Mouse (Mus musculus) layer of hippocampus, postnatal 14 days (tissue): ENCODE measurements at regions not wholly inside any gene's neighbourhood (a gene's known extent, or its start where the extent isn't known, plus 50 kb on each side); places are given as distances from the start of the nearest gene placed in this dataset.
A peak's percentile ranks its signal among the peaks of the same experiment; 100 is the strongest.

Source experiments
- DNase-seq, 2 experiments: peaks; one replicate each; pipeline ENCODE4 v3.0.0; 2021 to 2022; ENCODE audit warnings: low spot score in 2 of 2, mixed read lengths in 1 of 2

DNA sequence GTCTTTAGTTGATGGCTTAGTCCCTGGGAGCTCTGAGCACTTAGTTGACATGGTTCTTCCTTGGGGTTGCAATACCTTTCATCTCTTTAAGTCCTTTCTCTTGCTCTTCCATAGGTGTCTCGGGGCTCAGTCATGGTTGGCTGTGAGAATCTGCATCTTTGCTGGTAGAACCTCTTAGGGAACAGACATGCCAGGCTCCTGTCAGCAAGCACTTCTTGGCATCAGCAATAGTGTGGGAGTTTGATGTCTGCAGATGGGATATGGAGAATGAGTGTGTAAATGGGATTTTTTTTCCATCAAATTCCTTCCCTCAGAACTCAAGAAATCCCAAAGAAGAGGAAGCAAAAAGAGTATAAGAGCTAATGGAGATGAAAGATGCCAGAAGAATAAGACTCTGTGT lies 1975.9 kb upstream of the Gm12353 start:
- peak in 1 of 2 experiments; percentile 24 for DNase-seq

DNA sequence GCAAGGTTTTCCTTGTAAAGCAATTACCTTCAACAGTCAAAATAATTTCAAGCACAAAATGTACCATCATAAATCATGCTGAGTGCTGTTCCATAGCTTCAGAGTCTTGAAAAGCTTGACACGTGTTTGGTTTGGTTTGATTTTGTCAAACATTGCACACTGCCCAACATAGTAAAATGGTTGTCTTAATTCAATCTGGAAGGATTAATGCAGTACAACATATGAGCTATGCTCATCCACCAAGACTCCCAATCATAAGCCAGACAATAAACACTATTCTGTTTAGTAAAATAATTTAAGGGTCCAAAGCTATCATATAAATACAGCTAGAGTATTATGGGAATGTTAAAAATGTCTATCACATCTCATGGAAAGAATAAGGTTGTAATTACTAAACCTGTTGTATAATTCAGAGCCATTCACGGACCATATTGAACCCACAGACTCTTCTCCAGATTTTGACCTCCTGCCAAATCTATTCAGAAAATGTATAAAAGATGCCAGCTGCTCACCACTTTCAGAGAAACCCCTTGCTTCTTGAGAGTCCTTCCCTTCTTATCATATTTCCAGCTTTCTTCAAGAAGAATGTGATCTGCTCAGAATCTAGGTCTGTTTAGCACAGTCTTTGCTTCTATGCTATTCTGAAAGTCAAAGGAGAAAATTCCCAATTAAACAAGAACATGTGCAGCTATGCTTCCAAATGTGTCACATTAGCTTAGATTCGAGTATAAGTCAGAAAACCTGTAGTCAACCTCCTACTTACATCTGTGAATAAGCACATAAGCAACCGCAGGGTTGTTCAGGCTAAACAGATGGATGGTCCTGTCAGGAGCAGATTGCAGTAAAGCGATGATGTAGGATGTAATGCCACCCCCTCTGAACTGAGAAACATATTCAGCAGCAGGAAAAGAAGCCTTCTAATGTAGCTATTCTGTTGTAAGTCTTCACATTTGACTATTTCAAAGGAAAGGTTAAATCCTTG lies 1969.4 kb upstream of the Gm12353 start:
- DNase-seq, result peak; percentile 35 to 85

DNA sequence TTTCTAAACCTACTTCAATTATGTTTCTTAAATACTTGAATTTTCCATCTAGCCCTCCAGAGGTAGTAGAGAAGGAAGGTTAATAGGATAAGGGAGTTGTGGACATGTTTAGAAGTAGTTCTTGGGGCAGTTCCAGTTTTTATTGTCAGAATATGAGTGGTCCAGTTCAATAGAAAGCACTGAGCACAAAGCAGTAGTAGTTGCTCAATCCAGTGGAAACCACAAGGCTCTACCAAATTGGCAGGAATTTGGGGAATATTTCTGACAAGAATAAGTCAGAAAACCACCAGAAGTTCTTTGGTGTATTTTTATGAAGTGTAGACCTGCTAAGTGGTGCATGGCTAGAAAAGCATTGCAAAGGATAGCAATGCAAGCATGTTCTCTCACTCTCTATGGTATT lies 1958.5 kb upstream of the Gm12353 start:
- no peak for DNase-seq

DNA sequence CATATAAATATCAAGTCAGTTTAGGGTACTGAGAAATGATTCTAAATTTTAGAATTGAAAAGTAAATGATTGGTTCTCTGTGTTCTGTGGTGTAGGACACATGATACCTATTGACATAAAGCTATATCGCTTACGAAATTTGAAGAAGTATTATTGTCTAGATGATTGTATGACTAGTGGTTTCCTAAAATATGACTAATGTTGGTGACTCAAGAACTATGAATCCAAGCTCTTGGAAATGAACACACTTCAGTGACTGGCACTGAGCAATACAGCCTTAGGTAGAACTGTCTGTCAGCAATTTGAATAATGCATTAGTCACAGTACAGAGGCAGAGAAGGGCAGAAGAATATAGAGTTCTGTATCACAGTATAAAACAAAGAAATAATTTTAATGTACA lies 1955.9 kb upstream of the Gm12353 start:
- no peak for DNase-seq

DNA sequence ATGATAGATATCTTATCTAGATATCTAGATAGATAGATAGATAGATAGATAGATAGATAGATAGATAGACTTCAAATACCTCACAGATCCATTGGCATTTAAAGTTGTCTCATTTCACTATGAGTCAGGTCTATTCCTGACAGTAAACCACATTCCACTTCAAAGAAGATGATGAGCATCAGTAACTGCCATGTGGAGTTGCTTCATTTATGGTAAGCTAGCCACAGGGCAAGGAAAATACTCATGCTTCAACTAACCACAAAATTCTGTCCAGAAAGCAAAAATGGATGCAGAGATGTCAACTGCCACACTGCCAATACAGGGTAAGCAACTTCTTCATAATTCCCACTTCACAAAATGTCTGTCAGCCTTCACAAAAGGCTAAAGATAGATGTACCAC lies 1951.7 kb upstream of the Gm12353 start:
- no peak for DNase-seq

DNA sequence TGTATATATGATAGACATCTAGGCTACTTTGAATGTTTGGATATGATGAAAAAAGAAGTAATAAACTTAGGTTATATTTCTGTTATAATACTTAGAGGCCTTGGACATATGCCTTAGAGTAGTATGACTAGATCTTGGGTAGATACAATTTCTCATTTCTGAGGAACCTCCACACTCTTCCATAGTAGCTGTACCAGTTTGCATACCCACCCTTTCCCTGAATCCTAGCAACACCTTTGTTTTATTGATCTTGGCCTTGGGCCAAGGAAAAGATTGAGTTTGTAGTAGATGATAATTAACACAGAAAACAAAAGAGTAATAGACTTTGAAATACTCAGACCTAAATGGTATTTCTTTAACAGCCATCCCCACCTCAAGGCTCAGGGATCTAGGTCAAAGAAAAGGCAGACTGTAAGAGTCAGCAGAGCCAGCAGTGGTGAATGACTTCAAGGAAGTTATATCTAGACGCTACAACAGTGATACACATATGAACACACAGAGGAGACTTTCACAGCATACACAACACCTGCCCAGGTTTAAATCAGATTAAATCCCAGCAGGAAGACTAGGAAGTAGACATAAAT lies 1937.9 kb upstream of the Gm12353 start:
- DNase-seq, result no peak
